Mouse (Mus musculus) c-Kit-positive CD71-positive TER-119-negative erythroid progenitor cells, embryonic 14.5 days (primary cell): ENCODE data around the gene Wdr19.
"Not testable (repeated sequence)": the region's sequence is repeated elsewhere in the genome, so short reads cannot be mapped to it uniquely, and the experiment has no call there.

ENCODE experiments used
- DNase-seq: peaks from one replicate; pipeline ENCODE4 v3.0.0-alpha.2; 2013; ENCODE audit warnings: low read depth

The Wdr19 gene

DNA sequence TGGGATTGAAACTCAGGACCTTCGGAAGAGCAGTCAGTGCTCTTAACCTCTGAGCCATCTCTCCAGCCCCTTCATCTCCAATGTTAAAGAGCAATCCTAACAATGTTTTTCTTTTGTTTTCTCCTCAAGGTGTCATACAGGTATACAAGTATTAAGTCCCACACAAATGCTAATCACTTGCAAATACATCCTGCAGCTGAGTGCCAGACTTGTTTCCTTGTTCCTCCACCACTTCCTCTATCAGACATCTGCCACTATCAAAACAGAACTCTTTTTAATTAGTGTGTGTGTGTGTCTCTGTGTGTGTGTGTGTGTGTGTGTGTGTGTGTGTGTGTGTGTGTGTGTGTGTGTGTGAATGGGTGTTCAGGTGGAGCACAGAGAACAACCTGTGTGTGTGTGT is 100.1 kb downstream of the Wdr19 start:
- not testable (repeated sequence) for DNase-seq

DNA sequence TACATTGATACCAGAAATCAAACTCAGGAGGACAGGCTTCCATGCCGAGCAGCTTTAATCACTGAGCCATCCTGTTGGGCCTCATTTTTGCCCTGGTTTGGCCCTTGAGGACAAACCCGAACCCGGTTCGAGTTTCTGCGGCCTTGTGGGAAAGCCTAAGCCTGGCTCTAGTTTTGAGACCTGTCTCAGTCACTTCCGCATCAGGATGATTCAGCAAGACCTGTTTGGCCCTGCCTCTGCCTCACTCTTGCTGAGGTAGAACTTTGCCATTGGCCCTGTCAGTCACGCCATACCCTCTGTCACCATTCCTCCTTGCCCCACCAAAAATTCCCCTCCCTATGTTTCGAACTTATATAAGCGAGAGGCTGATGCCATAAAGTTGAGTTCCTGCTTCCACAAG is 100.6 kb downstream of the Wdr19 start:
- no peak for DNase-seq

DNA sequence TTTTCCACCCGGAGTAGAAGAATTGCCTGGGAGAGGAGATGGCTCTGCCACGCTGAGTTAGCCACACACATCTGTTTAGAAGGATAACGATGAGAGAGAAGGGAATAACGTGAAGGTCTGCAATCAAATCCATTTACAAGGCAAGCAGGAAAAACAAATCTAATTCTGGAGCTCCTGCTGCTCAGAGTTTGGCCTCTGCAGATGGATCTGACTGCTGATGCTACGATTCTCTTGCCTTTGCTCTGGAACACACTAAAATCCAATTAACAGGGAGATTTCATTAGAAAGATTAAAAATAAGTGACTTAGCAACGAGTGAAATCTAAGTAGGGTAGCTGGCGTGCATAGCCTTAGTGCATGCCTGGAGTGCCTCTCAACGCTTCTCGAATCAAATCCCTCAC is 106.0 kb downstream of the Wdr19 start:
- no peak for DNase-seq

DNA sequence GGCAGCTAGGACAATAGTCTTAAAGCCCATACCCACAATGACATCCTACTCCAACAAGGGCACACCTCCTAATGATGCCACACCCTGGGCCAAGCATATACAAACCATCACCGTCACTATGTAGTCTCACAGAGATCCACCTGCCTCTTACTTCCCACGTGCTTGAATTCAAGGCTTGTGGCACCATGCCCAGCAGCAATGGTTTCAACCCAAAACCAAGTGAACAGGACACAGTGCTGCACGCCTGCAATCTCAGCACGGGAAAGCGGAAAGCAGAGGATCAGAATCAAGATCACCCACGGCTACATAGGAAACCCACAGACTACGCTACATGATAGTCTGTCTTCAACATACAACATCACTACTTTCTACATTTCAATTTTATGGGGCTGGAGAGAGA is 108.7 kb downstream of the Wdr19 start:
- DNase-seq = no peak

DNA sequence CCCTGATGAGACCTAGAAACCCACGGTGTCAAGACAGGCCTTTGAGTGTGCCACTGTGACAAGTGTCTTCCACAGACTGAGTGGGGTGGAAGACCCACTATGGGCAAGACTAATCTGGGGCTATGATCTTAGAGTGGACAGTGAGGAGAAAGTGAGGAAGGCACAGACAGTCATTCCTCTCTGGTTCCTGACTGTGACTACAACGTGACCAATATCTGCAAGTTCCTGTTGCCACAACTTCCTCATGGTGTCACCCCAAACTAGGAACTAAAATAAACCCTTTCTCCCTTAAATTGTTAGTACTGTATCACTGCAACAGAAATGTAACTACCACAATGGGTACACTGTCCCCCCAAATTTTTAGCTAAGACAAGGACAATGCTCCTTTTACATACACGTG is 109.4 kb downstream of the Wdr19 start:
- DNase-seq = no peak
